Mouse (Mus musculus) layer of hippocampus, adult 9-11 months (tissue): ENCODE results near the gene Iqgap2.

ENCODE experiments used
- DNase-seq: peaks from one replicate; pipeline ENCODE4 v3.0.0; 2022

The Iqgap2 gene

GRCm38 (mm10) chr13:95882001-95882400, 9.7 kb downstream of the Iqgap2 start:
- no peak for DNase-seq

- no peak for DNase-seq
Measured at GRCm38 (mm10) chr13:95881427-95881826, 10.3 kb downstream of the Iqgap2 start.

GRCm38 (mm10) chr13:95880633-95881032, 11.1 kb downstream of the Iqgap2 start:
- no peak for DNase-seq

GRCm38 (mm10) chr13:95871993-95872392, 19.7 kb downstream of the Iqgap2 start:
- no peak for DNase-seq

GRCm38 (mm10) chr13:95870626-95871025, 21.1 kb downstream of the Iqgap2 start:
- no peak for DNase-seq

GRCm38 (mm10) chr13:95868896-95869540, 22.7 kb downstream of the Iqgap2 start:
- DNase-seq, result no peak

- no peak for DNase-seq
Measured at GRCm38 (mm10) chr13:95862201-95862600, 29.5 kb downstream of the Iqgap2 start.

GRCm38 (mm10) chr13:95859271-95859670, 32.5 kb downstream of the Iqgap2 start:
- no peak for DNase-seq

- no peak for DNase-seq
Measured at GRCm38 (mm10) chr13:95858866-95859265, 32.9 kb downstream of the Iqgap2 start.

- DNase-seq, result no peak
Measured at GRCm38 (mm10) chr13:95855537-95855936, 36.2 kb downstream of the Iqgap2 start.

DNA sequence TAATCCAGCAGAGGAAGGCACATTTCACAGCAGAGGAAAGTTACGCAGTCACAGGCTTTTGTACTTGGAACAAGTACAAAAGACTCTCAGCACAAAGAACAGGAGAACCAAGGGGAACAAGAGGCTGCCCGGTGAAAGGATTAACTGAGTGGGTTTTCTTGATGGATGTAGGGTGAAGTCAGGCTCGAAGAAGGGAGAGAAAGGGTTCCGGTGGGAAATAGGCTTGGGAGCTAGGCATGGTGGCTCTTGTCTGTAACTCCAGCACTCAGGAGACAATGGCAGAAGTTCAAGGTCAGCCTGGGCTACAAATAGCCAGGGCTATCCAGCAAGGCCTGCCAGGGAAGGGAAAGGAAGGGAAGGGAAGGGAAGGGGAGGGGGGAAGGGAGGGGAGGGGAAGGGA, 40.1 kb downstream of the Iqgap2 start:
- no peak for DNase-seq

GRCm38 (mm10) chr13:95850451-95850850, 41.3 kb downstream of the Iqgap2 start:
- no peak for DNase-seq

DNA sequence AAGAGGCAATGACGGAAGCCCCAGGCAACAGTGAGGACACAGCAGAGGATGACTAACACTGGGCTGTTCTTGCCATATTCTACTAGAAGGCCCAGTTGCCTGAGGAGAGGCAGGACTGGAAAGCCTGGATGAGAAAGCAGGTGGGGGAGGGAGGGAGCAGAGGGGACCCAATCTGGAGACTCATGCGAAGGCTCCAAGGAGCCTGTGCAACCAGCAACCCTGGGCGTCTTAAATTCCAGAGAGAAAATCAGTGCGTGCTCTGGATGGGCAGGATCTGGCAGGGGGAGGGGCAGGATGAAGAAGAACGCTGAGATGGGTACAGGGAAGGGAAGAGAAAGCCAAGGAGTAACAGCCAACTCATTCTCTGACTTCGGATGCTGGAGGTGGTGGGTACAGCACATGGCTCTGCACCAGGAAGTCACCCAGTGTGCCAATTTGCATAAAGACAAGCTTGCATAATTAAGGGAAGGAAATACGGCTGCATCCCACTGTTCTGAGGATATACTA, 42.2 kb downstream of the Iqgap2 start:
- peak; percentile 78 for DNase-seq

- DNase-seq, result no peak
Measured at GRCm38 (mm10) chr13:95846364-95846763, 45.4 kb downstream of the Iqgap2 start.

DNA sequence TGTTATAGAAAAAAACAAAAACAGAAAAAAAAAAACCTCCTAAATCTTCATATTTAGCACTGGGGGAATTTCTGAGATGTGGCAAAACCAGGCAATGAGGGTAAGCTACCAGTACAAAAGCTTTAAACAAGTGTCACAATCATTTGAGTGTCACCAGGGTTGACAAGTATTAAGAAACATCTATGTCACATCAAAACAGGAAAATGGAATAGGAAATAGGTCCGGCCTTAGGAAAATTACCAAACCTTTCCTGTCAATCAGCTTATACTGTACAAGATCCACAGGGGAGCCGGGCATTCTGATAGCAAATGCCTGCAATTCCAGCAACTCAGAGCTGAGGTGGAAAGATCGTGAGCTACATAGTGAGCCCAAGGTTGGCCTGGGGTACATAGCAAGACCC, 46.8 kb downstream of the Iqgap2 start:
- no peak for DNase-seq

- peak; percentile 32 for DNase-seq
Measured at GRCm38 (mm10) chr13:95843411-95844026, 48.2 kb downstream of the Iqgap2 start.

DNA sequence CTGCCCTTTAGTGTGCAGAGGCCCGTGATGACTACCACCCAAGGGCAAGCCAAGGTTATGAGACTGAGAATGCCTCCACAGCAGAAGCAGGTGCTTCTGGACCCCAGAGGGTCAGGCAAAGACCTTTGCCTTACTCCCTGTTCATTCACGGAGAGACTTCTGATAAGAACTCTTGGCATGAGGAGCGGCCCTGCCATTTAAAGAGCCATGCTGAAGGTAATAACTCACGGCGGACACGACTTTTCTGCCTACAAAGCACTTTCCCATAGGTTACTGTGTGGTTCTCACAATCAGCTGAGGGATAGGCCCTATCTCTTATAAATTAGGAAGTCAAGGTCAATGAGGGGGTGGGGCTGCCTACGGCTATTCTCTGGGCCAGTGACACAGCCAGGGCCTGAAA, 48.9 kb downstream of the Iqgap2 start:
- DNase-seq, result no peak

GRCm38 (mm10) chr13:95841946-95842345, 49.8 kb downstream of the Iqgap2 start:
- no peak for DNase-seq

DNA sequence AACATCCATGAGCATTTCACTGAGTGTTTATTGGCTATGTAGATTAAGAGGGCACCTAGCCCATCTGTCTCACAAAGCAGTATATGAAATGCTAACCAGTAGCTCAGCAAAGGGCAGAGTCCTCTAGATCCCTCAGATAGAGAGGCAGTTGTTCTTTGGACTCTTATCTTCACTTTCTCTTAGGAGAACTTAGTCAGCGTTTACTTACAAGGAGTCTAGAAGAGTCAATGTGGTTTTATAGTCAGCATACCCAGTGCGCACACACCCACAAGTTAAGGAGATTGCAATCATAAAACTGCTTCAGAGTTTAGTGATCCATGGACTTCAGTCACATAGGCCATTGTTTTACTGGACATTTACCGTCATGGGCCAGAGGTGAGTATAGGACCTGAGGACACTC, 54.8 kb downstream of the Iqgap2 start:
- no peak for DNase-seq

DNA sequence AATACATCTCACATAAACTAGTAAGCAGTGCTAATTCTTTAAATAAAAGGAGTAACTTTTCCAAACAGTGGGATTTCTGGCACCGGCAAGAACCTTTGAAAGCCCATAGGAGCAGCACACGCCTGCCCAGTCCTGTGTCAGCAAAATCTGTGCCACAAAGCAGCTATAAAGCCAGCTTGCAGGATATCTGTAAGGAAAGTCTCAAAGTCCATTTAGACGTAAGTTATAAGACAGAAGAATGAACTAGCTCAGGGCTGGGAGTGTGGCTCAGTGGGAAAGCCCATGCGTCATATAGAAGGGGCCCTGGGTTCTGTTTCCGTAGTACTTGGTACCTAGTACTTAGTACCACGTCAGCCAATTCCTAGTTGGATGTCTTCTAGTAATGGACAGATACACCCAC, 58.2 kb downstream of the Iqgap2 start:
- no peak for DNase-seq

- DNase-seq, result no peak
Measured at GRCm38 (mm10) chr13:95832712-95833111, 59.0 kb downstream of the Iqgap2 start.

DNA sequence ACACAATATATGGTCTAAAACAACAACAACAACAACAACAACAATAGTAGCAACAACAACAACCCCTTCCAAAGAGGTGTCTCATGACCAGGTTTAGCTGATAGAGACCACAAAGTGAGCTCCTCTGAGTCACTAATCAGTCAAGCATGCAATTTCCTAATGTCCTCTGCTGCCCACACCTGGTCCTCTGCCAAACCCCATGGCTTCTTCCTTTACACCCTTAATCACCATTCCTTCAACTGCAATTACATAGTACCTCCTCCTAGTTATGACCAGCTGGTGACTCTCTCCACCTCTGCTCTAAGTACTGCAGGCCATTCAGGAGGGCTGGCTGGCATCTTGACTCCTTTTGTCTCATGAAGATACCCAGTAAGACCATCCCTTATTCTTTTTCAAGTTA, 60.0 kb downstream of the Iqgap2 start:
- DNase-seq, result no peak

GRCm38 (mm10) chr13:95829431-95830171, 62.1 kb downstream of the Iqgap2 start:
- no peak for DNase-seq

DNA sequence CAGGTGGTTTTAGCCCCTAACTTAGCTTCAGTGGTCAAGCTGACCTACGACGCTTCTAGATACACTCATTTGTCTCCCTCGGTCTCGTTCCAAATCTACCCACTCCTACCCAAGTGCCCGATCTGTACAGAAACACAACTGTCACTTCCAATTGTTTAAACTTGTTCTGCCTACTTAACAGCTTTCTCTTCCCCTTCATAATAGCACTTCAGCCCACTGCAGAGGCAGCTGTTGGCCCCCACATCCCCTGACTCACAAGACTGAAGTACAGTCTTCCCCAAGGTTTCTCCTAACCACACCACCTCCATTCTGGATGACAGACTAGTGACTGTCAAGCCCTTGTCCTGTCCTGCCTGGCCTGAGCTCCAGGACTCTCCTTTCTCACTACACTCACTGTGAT, 63.1 kb downstream of the Iqgap2 start:
- DNase-seq, result no peak
